ENCODE assay signal across 26 mouse cellular contexts in genomic region chr6:131272311-131272710, GRCm38 (mm10). TPM values are rescaled to one million over a fixed set of nuclear protein-coding genes. Genes with fewer than 3 reads are reported as not detected.
DNase-seq lines count a peak whose midpoint lies in the region; ATAC-seq and TF ChIP-seq lines count a peak whose summit lies in the region.
"Had no signal": no experiment of that assay in that cellular context is flagged by ENCODE, and none has a peak within 500 bp of the region (broad histone marks: within the 10 kb centered on the region; RNA-seq: fewer than 3 reads in every experiment).

No protein-coding gene starts in this region.

- no peak overlapping the region for H3K27ac ChIP-seq in liver, adult 2 months (replicated peaks; ENCODE audit: insufficient read depth, low read depth, low read length)
- H3K27ac ChIP-seq: embryonic facial prominence, embryonic 13.5 days; embryonic facial prominence, embryonic 15.5 days; forebrain, embryonic 10.5 days; forebrain, embryonic 12.5 days had no signal

- no peaks in the 10 kb centered on the region for H3K79me2 ChIP-seq in liver, adult 2 months (ENCODE audit: control insufficient read depth, insufficient read depth, low read length)

- no peak overlapping the region for H3K4me3 ChIP-seq in liver, adult 2 months (ENCODE audit: insufficient read depth, low read depth, low read length)
- H3K4me3 ChIP-seq: embryonic facial prominence, embryonic 13.5 days; embryonic facial prominence, embryonic 15.5 days; erythroblast, embryonic 14.5 days; forebrain, embryonic 10.5 days; forebrain, embryonic 12.5 days had no signal

- H3K9ac ChIP-seq in liver, adult 2 months (ENCODE audit: low read depth, low read length) = no peak overlapping the region
- H3K9ac ChIP-seq: embryonic facial prominence, embryonic 13.5 days; embryonic facial prominence, embryonic 15.5 days; forebrain, embryonic 12.5 days had no signal

- TF ChIP-seq POLR2A in liver, adult 2 months (IDR thresholded peaks at IDR 0.05; ENCODE audit: extremely low read depth, insufficient read depth, low read length) = no peak

- peak; percentile 9 for DNase-seq in liver, adult 2 months (ENCODE audit: extremely low read depth, low read depth, low spot score)
- DNase-seq in liver (no peak), 416B (ENCODE audit: low read depth) (peak; percentile 57), adipocyte (ENCODE audit: low spot score) (no peak)
- DNase-seq in cerebellum, adult 9-10 months = no peak
- DNase-seq: adrenal gland, adult 8-10 months; adrenal gland, postnatal 14 days; adrenal gland, postnatal 36 days; cerebellum, adult 11 months; cerebellum, adult 2 months; cerebellum, adult 9-11 months; cerebellum, postnatal 14 days; cerebellum, postnatal 36 days; embryo, embryonic 11 days had no signal

- no peaks in the 10 kb centered on the region for H3K4me1 ChIP-seq in liver, adult 2 months (ENCODE audit: control insufficient read depth, insufficient read depth, low read length)
- H3K4me1 ChIP-seq: embryonic facial prominence, embryonic 13.5 days; embryonic facial prominence, embryonic 15.5 days; forebrain, embryonic 10.5 days; forebrain, embryonic 12.5 days had no signal

- no peaks in the 10 kb centered on the region for H3K27me3 ChIP-seq in liver, adult 2 months (ENCODE audit: control insufficient read depth, insufficient read depth, low read length)
- H3K27me3 ChIP-seq: embryonic facial prominence, embryonic 13.5 days; embryonic facial prominence, embryonic 15.5 days; forebrain, embryonic 12.5 days had no signal

- ATAC-seq in granulocyte monocyte progenitor cell, adult 5-6 weeks (replicated peaks; ENCODE audit: poor library complexity, severe bottlenecking) = peak; percentile 40
- ATAC-seq in megakaryocyte progenitor cell, adult 5-6 weeks (replicated peaks; ENCODE audit: poor library complexity) = peak; percentile 23
- ATAC-seq: forebrain, embryonic 14.5 days; forebrain, embryonic 16.5 days had no signal

- H3K36me3 ChIP-seq in liver, adult 2 months (ENCODE audit: control insufficient read depth, insufficient read depth, low read length) = no peaks in the 10 kb centered on the region
- H3K36me3 ChIP-seq: embryonic facial prominence, embryonic 15.5 days had no signal

- no peak for TF ChIP-seq CTCF in liver, adult 2 months (IDR thresholded peaks at IDR 0.05; ENCODE audit: low read depth, low read length)

- WGBS in liver, adult 2 months = 94% methylated on average over 1 of the region's 1 CpGs

RNA-seq across cellular contexts. Expression of gene Magohb, which starts 20.7 kb away (rescaled TPM):
- total RNA-seq in liver, adult 2 months (2014; rRNA removed) = 3.0 and 4.5 TPM in 2 replicates
- 0.51 and 1.0 TPM in 2 replicates for polyA plus RNA-seq in liver, adult 2 months (2012; rRNA removed)
- 41.2 and 78.1 TPM in 2 replicates for total RNA-seq in granulocyte monocyte progenitor cell, adult 5-6 weeks (2014; fragmentation: Nextera tagmentation)
- 38.8 and 64.4 TPM in 2 replicates for total RNA-seq in granulocyte monocyte progenitor cell, adult 5-6 weeks (2017)
- 47.2 and 52.3 TPM in 2 replicates for total RNA-seq in megakaryocyte progenitor cell, adult 5-6 weeks (2015)
- 43.9 and 51.9 TPM in 2 replicates for total RNA-seq in megakaryocyte progenitor cell, adult 5-6 weeks (2017)

RNA-seq across cellular contexts. Expression of gene Klra2, which starts 25.1 kb away (rescaled TPM):
- 3.0 and 3.5 TPM in 2 replicates for total RNA-seq in liver, adult 2 months (2014; rRNA removed)
- 0.20 and 0.44 TPM in 2 replicates for polyA plus RNA-seq in liver, adult 2 months (2012; rRNA removed)
- total RNA-seq in granulocyte monocyte progenitor cell, adult 5-6 weeks (2014; fragmentation: Nextera tagmentation) = not detected in 2 replicates
- 0.15 and 0.47 TPM in 2 replicates for total RNA-seq in granulocyte monocyte progenitor cell, adult 5-6 weeks (2017)
- 1.3 and 3.2 TPM in 2 replicates for total RNA-seq in megakaryocyte progenitor cell, adult 5-6 weeks (2015)
- 0.57 and 1.7 TPM in 2 replicates for total RNA-seq in megakaryocyte progenitor cell, adult 5-6 weeks (2017)
- total RNA-seq: ES-E14, MEL had no signal
- polyA plus RNA-seq: embryonic facial prominence, embryonic 11.5 days; embryonic facial prominence, embryonic 13.5 days; embryonic facial prominence, embryonic 15.5 days; erythroblast, embryonic 14.5 days; forebrain, embryonic 10.5 days; forebrain, embryonic 12.5 days; forebrain, embryonic 14.5 days; forebrain, embryonic 16.5 days had no signal

Comparison
In these comparisons a context has a peak if more than half of its experiments do, and no peak if none do; other contexts are left out.
1. DNase-seq: peak in liver, adult 2 months (single experiment) and 416B (single experiment); none in liver (single experiment), adipocyte (single experiment) and cerebellum, adult 9-10 months (single experiment).